Mouse (Mus musculus): ENCODE results near the gene Tmem37. TPM values are rescaled to one million over a fixed set of nuclear protein-coding genes. Genes with fewer than 3 reads are reported as not detected.

Gene Tmem37
- polyA plus RNA-seq (2015; fragmentation: Nextera tagmentation; extraction: Ambion mirVana) = 194 and 201 TPM in 2 replicates

GRCm38 (mm10) chr1:120073519-120074306 is at the start of gene Tmem37:
Gene Tmem37 (minus strand): TSS chr1:120074074.
- peak within 1 kb of the TSS; percentile 52 for H3K4me3 ChIP-seq (ENCODE audit: low read depth, low read length)
- peak within 1 kb of the TSS; percentile 78 for H3K4me2 ChIP-seq (ENCODE audit: low read depth, low read length)
- ATAC-seq = peak; percentile 92
- H3K9me3 ChIP-seq (ENCODE audit: low read length) = no peaks in the 10 kb centered on the region
- H3K27ac ChIP-seq (ENCODE audit: low read depth) = peak within 1 kb of the TSS; percentile 75
- peak; percentile 85 for DNase-seq
- peaks cover 25% of the 10 kb centered on the region for H3K4me1 ChIP-seq (ENCODE audit: insufficient read depth)
- H3K36me3 ChIP-seq (replicated peaks; ENCODE audit: insufficient read depth, low read length) = no peaks in the 10 kb centered on the region
- no peaks in the 10 kb centered on the region for H3K27me3 ChIP-seq (ENCODE audit: insufficient read depth, low read length)
- peak within 1 kb of the TSS; percentile 62 for H3K9ac ChIP-seq (replicated peaks)
- WGBS (ENCODE audit: insufficient replicate concordance) = 3% methylated on average over 40 of the region's 40 CpGs
- TF ChIP-seq EP300 (IDR thresholded peaks at IDR 0.05; ENCODE audit: low read depth) (no peak), CTCF (IDR thresholded peaks at IDR 0.05; ENCODE audit: low read depth) (no peak)

GRCm38 (mm10) chr1:120122634-120123383 is 48.9 kb upstream of the Tmem37 start:
- Histone ChIP-seq H3K9ac (replicated peaks) (no peak overlapping the region), H3K36me3 (replicated peaks; ENCODE audit: insufficient read depth, low read length) (peaks cover 12% of the 10 kb centered on the region), H3K27ac (ENCODE audit: low read depth) (0 out of 2 replicates have a peak overlapping the region, but pooled peaks have one; percentile 96), H3K4me1 (ENCODE audit: insufficient read depth) (peaks cover 27% of the 10 kb centered on the region), H3K4me2 (ENCODE audit: low read depth, low read length) (peak overlapping the region; percentile 96), H3K9me3 (ENCODE audit: low read length) (no peaks in the 10 kb centered on the region), H3K4me3 (ENCODE audit: low read depth, low read length) (no peak overlapping the region), H3K27me3 (ENCODE audit: insufficient read depth, low read length) (no peaks in the 10 kb centered on the region)
- ATAC-seq (no peak), DNase-seq (no peak)
- TF ChIP-seq EP300 (IDR thresholded peaks at IDR 0.05; ENCODE audit: low read depth) (no peak), CTCF (IDR thresholded peaks at IDR 0.05; ENCODE audit: low read depth) (no peak)
- whole genome bisulfite sequencing (ENCODE audit: insufficient replicate concordance) = 65% methylated on average over 8 of the region's 8 CpGs

DNA sequence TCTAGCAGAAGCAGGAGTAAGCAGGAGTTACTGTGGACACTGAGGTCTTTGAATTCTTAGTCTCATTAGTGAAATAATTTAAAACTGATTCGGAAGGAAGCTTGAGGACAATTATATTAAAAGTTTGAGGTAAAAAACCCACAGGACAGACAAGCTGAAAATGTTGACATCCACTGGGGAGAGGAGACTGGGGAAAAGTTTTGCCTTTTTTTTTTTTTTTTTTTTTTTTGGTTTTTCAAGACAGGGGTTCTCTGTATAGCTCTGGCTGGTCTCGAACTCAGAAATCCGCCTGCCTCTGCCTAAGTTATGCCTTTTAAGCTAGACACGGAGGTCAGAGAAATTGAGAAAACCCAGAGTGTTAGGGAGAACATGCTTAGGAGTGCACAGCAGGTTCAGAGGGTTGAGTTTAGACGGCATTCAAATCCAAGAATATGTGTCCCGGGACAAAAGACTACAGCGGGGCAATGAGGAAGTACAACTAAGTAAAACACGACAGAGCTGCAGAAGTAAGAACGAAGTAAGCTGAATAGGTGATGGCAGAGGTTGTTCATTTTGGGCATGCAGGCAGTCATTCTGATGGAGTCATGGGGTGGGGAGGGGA is 48.2 kb upstream of the Tmem37 start:
- H3K36me3 ChIP-seq (replicated peaks; ENCODE audit: insufficient read depth, low read length) = peaks cover 18% of the 10 kb centered on the region
- peaks cover 27% of the 10 kb centered on the region for H3K4me1 ChIP-seq (ENCODE audit: insufficient read depth)
- H3K9ac ChIP-seq (replicated peaks) = peak overlapping the region; percentile 81
- peak overlapping the region; percentile 72 for H3K4me3 ChIP-seq (ENCODE audit: low read depth, low read length)
- DNase-seq (no peak), ATAC-seq (no peak)
- H3K9me3 ChIP-seq (ENCODE audit: low read length) = no peaks in the 10 kb centered on the region
- H3K27ac ChIP-seq (ENCODE audit: low read depth) = peak overlapping the region; percentile 96
- TF ChIP-seq CTCF (IDR thresholded peaks at IDR 0.05; ENCODE audit: low read depth) = no peak
- no peak for TF ChIP-seq EP300 (IDR thresholded peaks at IDR 0.05; ENCODE audit: low read depth)
- peak overlapping the region; percentile 96 for H3K4me2 ChIP-seq (ENCODE audit: low read depth, low read length)
- 56% methylated on average over 9 of the region's 9 CpGs for WGBS (ENCODE audit: insufficient replicate concordance)
- H3K27me3 ChIP-seq (ENCODE audit: insufficient read depth, low read length) = no peaks in the 10 kb centered on the region

DNA sequence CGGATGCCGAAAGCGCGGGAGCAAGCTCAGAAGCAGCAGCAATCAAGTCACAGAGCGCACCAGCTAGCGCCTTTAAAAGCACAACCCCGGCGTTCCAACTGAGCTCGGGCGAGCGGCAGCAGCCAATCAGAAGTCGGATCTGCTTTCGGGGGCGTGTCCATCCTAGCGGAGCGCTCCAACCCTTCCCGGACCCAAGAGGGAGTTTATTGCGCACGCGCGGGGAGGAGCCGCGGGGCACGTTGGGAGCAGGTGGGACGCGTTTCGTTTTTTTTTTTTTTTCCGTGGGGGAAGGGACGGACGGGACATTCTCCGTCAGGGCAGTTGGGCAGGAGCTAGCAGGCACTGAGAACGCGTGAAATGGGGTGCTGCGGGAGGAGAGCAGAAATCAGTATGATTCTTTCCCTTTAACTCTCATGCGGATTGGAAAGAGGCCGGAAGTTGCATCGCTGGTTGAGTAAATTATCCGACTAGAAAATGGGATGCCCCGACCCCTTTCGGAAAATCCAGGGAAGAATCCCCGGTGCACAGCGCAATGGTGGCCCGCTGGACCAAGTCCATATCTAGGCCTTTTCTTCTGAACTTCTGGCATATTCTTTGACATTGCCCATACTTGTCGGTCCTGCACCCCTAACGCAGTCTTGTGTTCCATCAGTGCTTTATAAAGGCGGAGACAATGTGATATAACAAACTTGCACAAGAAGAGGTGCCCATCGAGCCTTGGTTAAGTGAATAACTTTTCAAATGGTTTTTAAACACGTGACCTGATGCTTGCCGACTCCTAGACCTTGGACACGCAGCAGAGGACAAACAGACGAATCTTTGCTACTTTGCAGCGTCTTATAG is 47.3 kb upstream of the Tmem37 start, which contains the start of the genes Dbi and 3110009E18Rik:
Dbi (minus strand) TSS at position 110 of the 843 bp plus-strand sequence.
3110009E18Rik (plus strand) TSS at position 219 of the 843 bp plus-strand sequence.
- Histone ChIP-seq H3K27me3 (ENCODE audit: insufficient read depth, low read length) (no peaks in the 10 kb centered on the region), H3K4me1 (ENCODE audit: insufficient read depth) (peaks cover 27% of the 10 kb centered on the region), H3K4me3 (ENCODE audit: low read depth, low read length) (peak within 1 kb of the TSS; percentile 72), H3K36me3 (replicated peaks; ENCODE audit: insufficient read depth, low read length) (peaks cover 22% of the 10 kb centered on the region), H3K4me2 (ENCODE audit: low read depth, low read length) (peak within 1 kb of the TSS; percentile 96), H3K9ac (replicated peaks) (peak within 1 kb of the TSS; percentile 81), H3K27ac (ENCODE audit: low read depth) (peak within 1 kb of the TSS; percentile 96), H3K9me3 (ENCODE audit: low read length) (no peaks in the 10 kb centered on the region)
- WGBS (ENCODE audit: insufficient replicate concordance) = 1% methylated on average over 52 of the region's 52 CpGs
- DNase-seq = peak; percentile 97
- TF ChIP-seq CTCF (IDR thresholded peaks at IDR 0.05; ENCODE audit: low read depth) (no peak), EP300 (IDR thresholded peaks at IDR 0.05; ENCODE audit: low read depth) (no peak; the same call in 1 of the 2 replicates)
- ATAC-seq = peak; percentile 83

DNA sequence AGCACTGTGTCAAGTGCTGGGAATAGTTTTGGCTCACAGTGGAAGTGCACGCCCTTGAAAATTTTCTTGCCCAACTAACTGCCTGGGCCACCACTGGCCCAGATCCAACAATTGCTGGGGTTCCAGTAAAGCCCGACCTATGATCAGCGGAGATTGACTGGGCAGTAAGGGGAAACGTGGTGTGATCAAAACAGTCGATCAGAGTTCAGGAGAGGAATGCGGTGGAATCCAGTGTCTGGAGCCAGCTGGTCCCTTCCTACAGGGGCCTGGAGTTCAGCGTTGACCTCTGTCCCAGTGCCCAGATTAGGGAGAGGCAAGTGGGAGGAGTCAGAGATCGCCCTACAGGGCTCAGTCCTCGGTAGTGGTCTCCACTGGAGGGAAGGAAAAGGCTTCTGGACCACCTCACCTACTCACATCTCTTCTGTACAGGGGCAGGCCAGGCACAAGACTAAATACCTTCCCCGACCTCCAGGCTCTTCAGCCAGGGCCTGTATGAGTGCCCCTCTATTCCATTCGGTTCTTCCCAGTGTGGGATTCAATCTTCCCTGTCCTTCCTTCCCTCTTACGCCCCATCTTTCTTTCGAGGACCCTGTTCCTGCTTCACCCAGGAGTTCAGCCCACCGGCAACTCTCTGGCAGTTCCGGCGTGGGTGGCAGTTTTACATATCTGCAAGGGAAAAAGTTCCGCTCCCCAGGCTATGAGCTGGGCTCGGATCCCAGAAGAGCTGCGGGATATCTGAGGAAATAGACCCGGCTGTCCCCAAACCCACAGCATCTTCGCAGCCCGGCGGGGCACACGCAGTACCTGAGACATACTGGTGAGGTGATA is 46.5 kb upstream of the Tmem37 start:
- peak overlapping the region; percentile 96 for H3K27ac ChIP-seq (ENCODE audit: low read depth)
- DNase-seq = peak; percentile 83
- peak overlapping the region; percentile 72 for H3K4me3 ChIP-seq (ENCODE audit: low read depth, low read length)
- H3K27me3 ChIP-seq (ENCODE audit: insufficient read depth, low read length) = no peaks in the 10 kb centered on the region
- peak overlapping the region; percentile 81 for H3K9ac ChIP-seq (replicated peaks)
- 5% methylated on average over 24 of the region's 24 CpGs for WGBS (ENCODE audit: insufficient replicate concordance)
- ATAC-seq = peak; percentile 79
- peaks cover 31% of the 10 kb centered on the region for H3K4me1 ChIP-seq (ENCODE audit: insufficient read depth)
- peaks cover 30% of the 10 kb centered on the region for H3K36me3 ChIP-seq (replicated peaks; ENCODE audit: insufficient read depth, low read length)
- no peaks in the 10 kb centered on the region for H3K9me3 ChIP-seq (ENCODE audit: low read length)
- peak overlapping the region; percentile 96 for H3K4me2 ChIP-seq (ENCODE audit: low read depth, low read length)
- TF ChIP-seq EP300 (IDR thresholded peaks at IDR 0.05; ENCODE audit: low read depth) (peak; percentile 63; the same call in 1 of the 2 replicates), CTCF (IDR thresholded peaks at IDR 0.05; ENCODE audit: low read depth) (no peak)

Data from liver, postnatal 0 days (tissue).